Mouse (Mus musculus): ENCODE results near the gene Pdrg1.

GRCm38 (mm10) chr2:153055270-153055920 lies 40.2 kb upstream of the Pdrg1 start:
- TF ChIP-seq CTCF (IDR thresholded peaks at IDR 0.05; ENCODE audit: low read depth), result peak; percentile 52
- TF ChIP-seq EP300 (IDR thresholded peaks at IDR 0.05; ENCODE audit: low read depth), result no peak
